In genomic region chr2:167680657-167681056, GRCm38 (mm10) we compare ENCODE assay signal across 9 mouse cellular contexts. TPM values are rescaled to one million over a fixed set of nuclear protein-coding genes. Genes with fewer than 3 reads are reported as not detected.
DNase-seq lines count a peak whose midpoint lies in the region; ATAC-seq and TF ChIP-seq lines count a peak whose summit lies in the region.
"Had no signal": no experiment of that assay in that cellular context is flagged by ENCODE, and none has a peak within 500 bp of the region (broad histone marks: within the 10 kb centered on the region; RNA-seq: fewer than 3 reads in every experiment).

No protein-coding gene starts in this region.

- H3K27ac ChIP-seq in left cerebral cortex, adult 2 months: no peak overlapping the region
- H3K27ac ChIP-seq: midbrain, embryonic 12.5 days had no signal

- H3K4me3 ChIP-seq in left cerebral cortex, adult 2 months: no peak overlapping the region
- H3K4me3 ChIP-seq: midbrain, embryonic 12.5 days had no signal

- intact Hi-C loops in left cerebral cortex, adult 2 months (cut with DNase I): loop anchor here (2.0 to 10.0 kb wide), 2 partner anchors 148 to 524 kb away; partner anchors contain the start of gene Adnp

- peak; percentile 64 for ATAC-seq in erythroblast, adult 5-6 weeks (replicated peaks; ENCODE audit: low FRiP score, poor library complexity, severe bottlenecking)
- 0 out of 2 replicates have a peak, but pooled peaks have one; percentile 39 for ATAC-seq in megakaryocyte-erythroid progenitor cell, adult 5-6 weeks (replicated peaks; ENCODE audit: low FRiP score, low TSS enrichment, poor library complexity, severe bottlenecking)

- peak; percentile 60 for TF ChIP-seq CTCF in left cerebral cortex, adult 2 months (IDR thresholded peaks at IDR 0.05)

- peak; percentile 36 to 43 for DNase-seq in cerebellum, adult 18-20 months
- DNase-seq in cerebellum, adult 11 months: no peak
- DNase-seq in left cerebral cortex, adult 2 months (ENCODE audit: extremely low spot score in 1 of 2, low spot score in 2 of 2): peak in 1 of 2 experiments; percentile 31
- no peak for DNase-seq in left cerebral cortex, adult 11 months (ENCODE audit: low spot score)
- DNase-seq in MEL-GATA-1-ER (ENCODE audit: extremely low read depth, low read depth): peak; percentile 66
- no peak for DNase-seq in frontal cortex, postnatal 25 days (ENCODE audit: low spot score in 2 of 2)

RNA-seq across cellular contexts. Expression of gene Cebpb, which starts 8.1 kb away (rescaled TPM):
- total RNA-seq in left cerebral cortex, adult 2 months (2021): 10 to 100 TPM; 15.1 to 19.2 TPM
- total RNA-seq in erythroblast, adult 5-6 weeks (2015; ENCODE audit: low replicate concordance): 8.8 and 9.0 TPM in 2 replicates
- 7.3 and 14.8 TPM in 2 replicates for total RNA-seq in erythroblast, adult 5-6 weeks (2017; ENCODE audit: low replicate concordance)
- 0.83 and 1.4 TPM in 2 replicates for total RNA-seq in megakaryocyte-erythroid progenitor cell, adult 5-6 weeks (2014; fragmentation: Nextera tagmentation)
- 2.3 and 3.1 TPM in 2 replicates for total RNA-seq in megakaryocyte-erythroid progenitor cell, adult 5-6 weeks (2017)

RNA-seq across cellular contexts. Expression of gene Tmem189, which starts 9.0 kb away (rescaled TPM):
- total RNA-seq in left cerebral cortex, adult 2 months (2021): 10 to 100 TPM; 42.3 to 43.0 TPM
- total RNA-seq in erythroblast, adult 5-6 weeks (2015; ENCODE audit: low replicate concordance): 19.6 and 20.8 TPM in 2 replicates
- total RNA-seq in erythroblast, adult 5-6 weeks (2017; ENCODE audit: low replicate concordance): 23.7 and 52.9 TPM in 2 replicates
- 19.5 and 28.4 TPM in 2 replicates for total RNA-seq in megakaryocyte-erythroid progenitor cell, adult 5-6 weeks (2014; fragmentation: Nextera tagmentation)
- total RNA-seq in megakaryocyte-erythroid progenitor cell, adult 5-6 weeks (2017): 10.2 and 16.8 TPM in 2 replicates

RNA-seq across cellular contexts. Expression of gene Gm20431, which starts 19.4 kb away (rescaled TPM):
- 10 to 100 TPM; 29.1 to 38.0 TPM for total RNA-seq in left cerebral cortex, adult 2 months (2021)
- not detected in 2 replicates for total RNA-seq in erythroblast, adult 5-6 weeks (2015; ENCODE audit: low replicate concordance)
- total RNA-seq in erythroblast, adult 5-6 weeks (2017; ENCODE audit: low replicate concordance): not detected in 2 replicates
- total RNA-seq in megakaryocyte-erythroid progenitor cell, adult 5-6 weeks (2014; fragmentation: Nextera tagmentation): 16.1 TPM in 1 of 2 replicates, not detected in the other
- not detected in 2 replicates for total RNA-seq in megakaryocyte-erythroid progenitor cell, adult 5-6 weeks (2017)

RNA-seq across cellular contexts. Expression of gene Ube2v1, which starts 48.8 kb away (rescaled TPM):
- 100 to 1,000 TPM; 244 to 274 TPM for total RNA-seq in left cerebral cortex, adult 2 months (2021)
- total RNA-seq in erythroblast, adult 5-6 weeks (2015; ENCODE audit: low replicate concordance): 134 and 176 TPM in 2 replicates
- 150 and 202 TPM in 2 replicates for total RNA-seq in erythroblast, adult 5-6 weeks (2017; ENCODE audit: low replicate concordance)
- total RNA-seq in megakaryocyte-erythroid progenitor cell, adult 5-6 weeks (2014; fragmentation: Nextera tagmentation): 194 and 207 TPM in 2 replicates
- total RNA-seq in megakaryocyte-erythroid progenitor cell, adult 5-6 weeks (2017): 46.6 and 78.6 TPM in 2 replicates

Comparison
In these comparisons a context has a peak if more than half of its experiments do, and no peak if none do; other contexts are left out.
1. DNase-seq: peak in cerebellum, adult 18-20 months (2 of 2) and MEL-GATA-1-ER (single experiment); none in cerebellum, adult 11 months (single experiment), left cerebral cortex, adult 11 months (single experiment) and frontal cortex, postnatal 25 days (0 of 2).